Mouse (Mus musculus): ENCODE measurements around the gene Lefty1.
"Not testable (repeated sequence)": the region's sequence is repeated elsewhere in the genome, so short reads cannot be mapped to it uniquely, and the experiment has no call there.

The Lefty1 gene

GRCm38 (mm10) chr1:180934467-180935419, at the start of gene Lefty1:
Gene Lefty1, plus strand, starts transcription at chr1:180935022.
- in situ Hi-C loops (cut with MboI), result no loop called here

GRCm38 (mm10) chr1:180888556-180889042, 46.2 kb upstream of the Lefty1 start:
- in situ Hi-C loops (cut with MboI), result no loop called here

GRCm38 (mm10) chr1:180889172-180889571, 45.6 kb upstream of the Lefty1 start:
- in situ Hi-C loops (cut with MboI), result no loop called here

- in situ Hi-C loops (cut with MboI), result no loop called here
Observed at GRCm38 (mm10) chr1:180889841-180890240, 45.0 kb upstream of the Lefty1 start.

GRCm38 (mm10) chr1:180892808-180893207, 42.0 kb upstream of the Lefty1 start, which contains the start of gene Lefty2:
Gene Lefty2, plus strand, starts transcription at chr1:180893108.
- in situ Hi-C loops (cut with MboI), result no loop called here

GRCm38 (mm10) chr1:180894088-180894987, 40.5 kb upstream of the Lefty1 start:
- in situ Hi-C loops (cut with MboI), result not testable (repeated sequence)

- in situ Hi-C loops (cut with MboI), result loop anchor here (10.0 kb wide), 1 partner anchor 74 kb away; no protein-coding TSS in a partner anchor
Observed at GRCm38 (mm10) chr1:180901107-180901506, 33.7 kb upstream of the Lefty1 start.

GRCm38 (mm10) chr1:180902915-180903314, 31.9 kb upstream of the Lefty1 start:
- in situ Hi-C loops (cut with MboI), result loop anchor here (10.0 kb wide), 1 partner anchor 72 kb away; no protein-coding TSS in a partner anchor

- in situ Hi-C loops (cut with MboI), result loop anchor here (10.0 kb wide), 1 partner anchor 71 kb away; no protein-coding TSS in a partner anchor
Observed at GRCm38 (mm10) chr1:180903666-180904038, 31.2 kb upstream of the Lefty1 start.

- in situ Hi-C loops (cut with MboI), result loop anchor here (10.0 kb wide), 1 partner anchor 71 kb away; no protein-coding TSS in a partner anchor
Observed at GRCm38 (mm10) chr1:180904039-180904814, 30.6 kb upstream of the Lefty1 start, which contains the start of gene Pycr2. Gene Pycr2, plus strand, starts transcription at chr1:180904293.

GRCm38 (mm10) chr1:180904815-180905080, 30.1 kb upstream of the Lefty1 start:
- in situ Hi-C loops (cut with MboI), result loop anchor here (10.0 kb wide), 1 partner anchor 70 kb away; no protein-coding TSS in a partner anchor

GRCm38 (mm10) chr1:180905307-180905706, 29.5 kb upstream of the Lefty1 start:
- in situ Hi-C loops (cut with MboI), result loop anchor here (10.0 kb wide), 1 partner anchor 69 kb away; no protein-coding TSS in a partner anchor

GRCm38 (mm10) chr1:180905876-180906275, 28.9 kb upstream of the Lefty1 start:
- in situ Hi-C loops (cut with MboI), result loop anchor here (10.0 kb wide), 1 partner anchor 69 kb away; no protein-coding TSS in a partner anchor

GRCm38 (mm10) chr1:180906461-180907147, 28.2 kb upstream of the Lefty1 start:
- in situ Hi-C loops (cut with MboI), result loop anchor here (10.0 kb wide), 1 partner anchor 68 kb away; no protein-coding TSS in a partner anchor

GRCm38 (mm10) chr1:180911138-180911537, 23.7 kb upstream of the Lefty1 start:
- in situ Hi-C loops (cut with MboI), result no loop called here

- in situ Hi-C loops (cut with MboI), result no loop called here
Observed at GRCm38 (mm10) chr1:180911653-180912287, 23.1 kb upstream of the Lefty1 start.

- in situ Hi-C loops (cut with MboI), result no loop called here
Observed at GRCm38 (mm10) chr1:180912792-180913191, 22.0 kb upstream of the Lefty1 start.

- in situ Hi-C loops (cut with MboI), result no loop called here
Observed at GRCm38 (mm10) chr1:180913797-180914196, 21.0 kb upstream of the Lefty1 start.

GRCm38 (mm10) chr1:180916425-180916824, 18.4 kb upstream of the Lefty1 start:
- in situ Hi-C loops (cut with MboI), result no loop called here

GRCm38 (mm10) chr1:180917053-180917452, 17.8 kb upstream of the Lefty1 start:
- in situ Hi-C loops (cut with MboI), result no loop called here
